Mouse (Mus musculus): Measurements from ENCODE around the gene Tpx2. TPM values are rescaled to one million over a fixed set of nuclear protein-coding genes. Genes with fewer than 3 reads are reported as not detected.

Gene Tpx2
- total RNA-seq, 2 experiments from 2014 or later, result 102 to 126 TPM

DNA sequence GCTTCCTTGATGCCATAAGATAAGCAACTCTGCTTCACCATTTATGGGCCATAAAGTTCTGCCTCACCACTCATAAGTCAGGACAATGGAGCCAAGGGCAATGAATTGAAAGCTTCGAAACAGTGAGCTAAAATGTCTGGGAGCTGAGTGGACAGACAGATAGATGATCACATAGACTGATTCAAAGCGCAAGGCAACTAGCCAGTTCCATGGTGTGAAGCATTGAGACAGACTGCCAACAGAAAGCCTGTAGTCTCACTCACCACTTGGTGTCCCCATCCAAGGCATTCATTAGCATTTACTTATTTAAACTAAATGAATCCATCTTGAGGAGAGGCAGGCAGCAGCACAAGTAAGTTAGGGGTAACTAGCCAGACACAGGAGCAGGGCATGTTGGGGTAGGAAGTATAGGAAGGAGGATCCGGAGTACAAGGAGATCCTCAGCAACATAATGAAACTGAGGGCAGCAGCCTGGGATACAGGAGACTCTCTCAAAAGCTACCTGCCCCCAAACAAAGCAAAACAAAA is 28.6 kb upstream of the Tpx2 start:
- no peak for ATAC-seq (ENCODE audit: poor library complexity, severe bottlenecking)

DNA sequence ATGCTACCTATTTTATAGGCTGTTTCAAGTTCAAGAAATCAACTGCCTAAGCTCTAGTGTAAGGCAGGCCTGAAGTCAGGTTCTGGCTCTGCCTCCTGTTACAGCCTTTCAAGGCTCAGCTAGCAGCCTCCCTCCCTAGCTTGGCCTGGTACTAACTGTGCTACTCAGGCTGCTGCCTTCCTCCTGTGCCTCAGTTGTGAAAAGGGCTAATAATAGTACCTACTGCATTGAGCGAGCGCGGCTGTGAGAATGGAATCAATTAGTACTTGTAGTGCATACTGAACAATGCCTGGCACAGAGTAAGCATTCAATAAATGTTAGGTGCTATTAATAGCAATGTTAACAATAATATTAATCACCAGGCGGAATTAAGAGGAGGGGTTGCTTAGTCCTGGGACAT is 27.8 kb upstream of the Tpx2 start:
- ATAC-seq (ENCODE audit: poor library complexity, severe bottlenecking), result no peak

DNA sequence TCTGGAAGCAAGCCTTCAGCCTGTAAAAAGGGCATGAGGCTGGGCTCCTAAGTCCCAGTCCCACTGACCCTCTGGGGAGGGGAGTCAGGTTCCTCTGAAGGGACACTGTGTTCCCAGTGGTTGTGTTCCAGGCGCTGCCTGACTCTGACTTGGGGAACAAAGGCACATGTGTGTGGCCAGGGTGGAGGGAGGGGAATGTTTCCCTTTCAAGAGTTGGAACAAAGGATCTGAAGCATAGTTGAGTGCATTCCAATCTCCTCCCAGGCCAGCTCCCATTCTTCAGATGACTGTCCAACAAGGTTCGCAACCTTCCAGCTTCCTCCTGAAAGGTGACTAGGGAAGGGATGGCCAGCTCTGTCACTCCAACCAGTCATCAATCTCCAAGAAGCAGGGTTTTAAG is 27.4 kb upstream of the Tpx2 start:
- ATAC-seq (ENCODE audit: poor library complexity, severe bottlenecking), result no peak

GRCm38 (mm10) chr2:152821023-152821422 is 26.7 kb upstream of the Tpx2 start:
- ATAC-seq (ENCODE audit: poor library complexity, severe bottlenecking), result no peak

DNA sequence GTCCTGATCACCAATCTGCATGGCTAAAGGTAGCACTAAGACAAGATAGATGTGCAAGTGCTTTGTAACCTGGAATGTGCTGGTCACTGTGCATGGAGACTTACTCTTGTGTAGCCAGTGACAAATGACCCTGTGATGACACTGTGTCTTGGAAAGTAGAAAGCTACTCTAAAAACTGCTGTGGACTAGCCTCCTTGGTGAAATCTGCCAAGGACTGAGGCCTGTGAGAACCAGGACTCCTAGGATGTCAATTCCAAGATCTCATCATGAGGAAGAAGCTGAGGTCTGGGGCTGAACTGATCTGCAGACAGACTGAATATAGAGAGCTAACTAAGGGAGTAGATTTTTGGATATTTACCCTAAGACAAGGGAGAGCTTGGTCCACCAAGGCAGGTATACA is 26.2 kb upstream of the Tpx2 start:
- ATAC-seq (ENCODE audit: poor library complexity, severe bottlenecking), result no peak

GRCm38 (mm10) chr2:152823770-152824169 is 24.0 kb upstream of the Tpx2 start:
- ATAC-seq (ENCODE audit: poor library complexity, severe bottlenecking), result no peak

DNA sequence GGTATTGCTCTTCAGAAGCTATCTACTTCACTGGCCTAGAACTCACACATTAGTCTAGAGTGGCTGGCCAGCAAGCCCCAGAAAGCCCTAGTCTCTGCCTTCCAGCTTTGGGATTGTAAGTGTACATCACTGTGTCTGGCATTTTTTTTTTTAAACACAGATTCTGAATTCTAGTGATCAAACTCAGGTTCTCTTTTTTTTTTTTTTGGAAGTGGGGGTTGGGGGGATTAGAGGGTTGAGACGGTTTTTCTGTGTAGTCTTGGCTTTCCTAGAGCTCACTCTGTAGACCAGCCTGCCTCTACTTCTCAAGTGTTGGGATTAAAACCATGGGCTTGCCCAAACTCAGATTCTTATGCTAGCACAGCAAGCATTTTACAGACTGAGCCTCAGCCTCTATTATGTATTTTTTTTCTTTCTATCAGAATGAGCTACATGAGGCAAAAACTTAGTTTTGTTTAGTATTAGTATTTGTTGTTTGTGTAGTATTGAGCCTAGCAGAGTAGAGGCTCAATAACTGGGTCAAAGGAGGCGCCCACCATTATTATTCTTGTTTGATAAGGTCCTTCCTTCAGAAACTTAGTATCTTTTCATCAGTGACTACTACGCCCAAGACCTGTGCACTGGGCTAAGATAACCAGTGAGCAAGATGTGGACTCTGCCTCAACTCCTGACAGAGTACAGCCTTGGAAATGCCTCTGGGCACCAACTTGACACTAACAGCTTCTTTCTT is 23.2 kb upstream of the Tpx2 start:
- ATAC-seq (ENCODE audit: poor library complexity, severe bottlenecking), result no peak

DNA sequence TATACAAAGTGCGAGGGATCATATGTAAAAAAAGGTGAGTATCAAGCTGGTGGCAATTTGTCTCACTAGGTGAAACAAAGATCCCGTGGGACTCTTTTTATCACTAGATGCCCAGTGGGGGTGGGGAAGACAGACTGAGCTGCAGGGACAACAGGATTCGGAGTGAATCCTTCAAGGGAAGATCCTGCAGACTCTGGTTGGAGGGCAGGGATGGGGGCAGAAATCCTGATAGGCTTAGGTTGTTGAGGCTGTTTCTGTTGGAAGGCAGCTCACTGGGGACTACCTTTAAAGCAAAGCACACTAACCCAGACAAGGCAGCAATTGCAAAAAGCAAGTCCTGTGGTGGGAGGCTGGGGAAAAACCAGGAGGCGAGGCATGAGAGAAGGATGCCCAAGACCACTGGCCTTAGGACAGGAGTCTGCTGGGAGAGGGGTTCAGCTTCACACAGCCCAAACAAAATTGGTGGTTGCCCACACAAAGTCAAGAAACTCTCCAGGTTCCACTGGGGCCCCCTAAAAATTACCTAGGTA is 22.5 kb upstream of the Tpx2 start:
- no peak for ATAC-seq (ENCODE audit: poor library complexity, severe bottlenecking)

DNA sequence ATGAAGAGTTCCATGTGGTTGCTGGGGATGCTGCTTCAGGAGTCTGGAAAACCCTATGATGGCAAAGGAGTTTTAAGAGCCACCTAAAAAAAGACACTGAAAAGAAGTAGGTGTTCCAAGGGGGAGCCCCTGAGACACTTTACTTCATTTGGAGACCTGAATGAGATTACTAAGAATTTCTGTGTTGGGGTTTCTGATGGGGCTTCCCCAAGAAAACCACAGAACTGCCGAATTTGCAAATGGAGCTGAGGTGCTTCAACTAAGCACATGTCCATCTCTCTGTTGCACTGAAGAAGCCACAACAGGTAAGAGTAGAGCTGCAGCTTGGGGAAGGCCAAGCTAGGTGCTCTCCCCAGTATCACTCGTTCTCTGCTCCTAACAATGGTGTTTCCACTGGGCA is 22.1 kb upstream of the Tpx2 start:
- ATAC-seq (ENCODE audit: poor library complexity, severe bottlenecking), result no peak

- no peak for ATAC-seq (ENCODE audit: poor library complexity, severe bottlenecking)
Measured at GRCm38 (mm10) chr2:152826481-152826880, 21.3 kb upstream of the Tpx2 start.

- no peak for ATAC-seq (ENCODE audit: poor library complexity, severe bottlenecking)
Measured at GRCm38 (mm10) chr2:152827321-152828010, 20.3 kb upstream of the Tpx2 start.

DNA sequence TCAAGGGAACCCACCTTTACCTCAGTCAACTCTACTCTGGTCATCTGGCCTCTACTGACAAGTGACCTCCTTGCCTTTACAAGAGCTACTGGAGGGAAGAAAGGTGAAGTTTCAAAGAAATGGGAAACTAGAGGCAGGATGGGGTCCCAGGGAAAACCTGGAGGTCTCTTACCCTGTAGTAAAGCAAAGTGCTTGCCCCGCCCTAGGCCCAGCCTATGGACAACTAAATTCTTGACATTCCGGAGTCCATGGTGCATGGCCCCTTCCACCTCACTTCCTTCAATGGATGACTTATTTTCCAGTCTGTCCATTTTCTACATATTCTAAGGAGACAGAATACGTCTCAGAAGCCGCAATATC is 19.8 kb upstream of the Tpx2 start:
- no peak for ATAC-seq (ENCODE audit: poor library complexity, severe bottlenecking)

DNA sequence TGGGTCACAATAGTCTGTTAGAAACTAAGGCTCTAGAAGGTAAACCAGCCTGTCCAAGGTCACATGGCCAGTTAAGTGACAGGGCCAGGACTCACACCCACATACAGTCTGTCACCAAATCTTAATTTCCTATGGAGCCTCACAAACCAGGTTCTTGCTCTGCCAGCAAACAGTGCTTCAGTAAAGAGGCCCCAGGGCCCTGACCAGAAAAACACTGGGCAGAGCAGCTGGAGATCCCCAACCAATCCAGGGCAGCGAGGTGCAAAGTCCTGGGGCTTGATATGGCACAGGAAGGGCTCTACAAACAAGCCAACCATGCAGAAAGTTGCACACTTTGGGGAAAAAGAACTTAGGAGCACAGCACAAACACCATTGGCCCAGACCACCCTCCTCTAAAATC is 19.2 kb upstream of the Tpx2 start:
- ATAC-seq (ENCODE audit: poor library complexity, severe bottlenecking), result no peak

- ATAC-seq (ENCODE audit: poor library complexity, severe bottlenecking), result no peak
Measured at GRCm38 (mm10) chr2:152829367-152829881, 18.3 kb upstream of the Tpx2 start.

GRCm38 (mm10) chr2:152830021-152830921 is 17.5 kb upstream of the Tpx2 start:
- ATAC-seq (ENCODE audit: poor library complexity, severe bottlenecking), result peak; percentile 80

- ATAC-seq (ENCODE audit: poor library complexity, severe bottlenecking), result peak; percentile 88
Measured at GRCm38 (mm10) chr2:152831019-152831878, 16.5 kb upstream of the Tpx2 start, which contains the start of gene Bcl2l1. TSS of gene Bcl2l1 (minus strand) at chr2:152831728.

DNA sequence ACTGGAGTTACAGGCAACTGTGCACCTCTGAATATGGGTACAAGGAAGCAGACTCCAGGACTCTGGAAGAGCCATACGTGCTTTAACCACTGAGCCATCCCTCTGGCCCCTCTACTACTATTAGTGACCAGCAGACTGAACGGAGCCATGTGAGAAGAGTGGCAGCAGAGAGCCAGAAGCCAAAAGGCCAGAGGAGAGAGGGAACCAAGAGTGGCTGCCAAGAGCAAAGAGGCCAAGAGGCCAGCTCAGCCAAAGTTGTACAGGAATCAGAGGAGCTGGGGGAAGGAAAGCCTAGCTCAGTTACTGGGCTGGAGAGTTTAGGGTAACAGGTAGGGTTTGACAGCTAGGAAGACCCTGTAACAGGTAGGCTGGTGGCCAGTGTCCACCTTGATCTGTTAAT is 8.5 kb upstream of the Tpx2 start:
- ATAC-seq (ENCODE audit: poor library complexity, severe bottlenecking), result no peak

DNA sequence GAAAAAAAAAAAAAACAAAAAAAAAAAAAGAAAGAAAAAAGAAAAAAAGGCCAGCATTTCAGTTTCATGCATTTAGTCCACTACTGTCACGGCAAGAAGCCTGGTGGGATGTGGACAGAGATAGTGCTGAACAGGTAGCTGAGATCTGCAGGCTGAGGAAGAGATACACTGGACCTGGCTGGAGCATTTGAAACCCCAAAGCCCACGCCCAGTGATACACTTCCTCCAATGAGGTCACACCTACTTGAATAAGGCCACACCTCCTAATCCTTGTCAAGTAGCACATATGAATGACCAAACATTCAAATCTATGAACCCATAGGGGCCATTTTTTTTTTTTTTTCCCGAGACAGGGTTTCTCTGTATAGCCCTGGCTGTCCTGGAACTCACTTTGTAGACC is 5.0 kb upstream of the Tpx2 start:
- ATAC-seq (ENCODE audit: poor library complexity, severe bottlenecking), result no peak

GRCm38 (mm10) chr2:152847057-152847814 is 528 bp upstream of the Tpx2 start:
- no peak for ATAC-seq (ENCODE audit: poor library complexity, severe bottlenecking)
